Mouse (Mus musculus) C2C12 (cell line): ENCODE measurements around the gene Srms.

ENCODE experiments used
- CTCF ChIP-seq: IDR thresholded peaks from one replicate; pipeline ENCODE4 v1.5.1; 2011; ENCODE audit not compliant: control insufficient read depth, insufficient read depth, insufficient read length
- FOSL1 ChIP-seq: IDR thresholded peaks from one replicate; pipeline ENCODE4 v1.8.0; 2011; ENCODE audit warnings: mild to moderate bottlenecking, low read length; ENCODE audit not compliant: poor library complexity, insufficient read depth, severe bottlenecking
- USF1 ChIP-seq: IDR thresholded peaks from one replicate; pipeline ENCODE4 v1.6.1; 2011; ENCODE audit warnings: low read depth, mild to moderate bottlenecking, control low read depth, moderate library complexity

DNA sequence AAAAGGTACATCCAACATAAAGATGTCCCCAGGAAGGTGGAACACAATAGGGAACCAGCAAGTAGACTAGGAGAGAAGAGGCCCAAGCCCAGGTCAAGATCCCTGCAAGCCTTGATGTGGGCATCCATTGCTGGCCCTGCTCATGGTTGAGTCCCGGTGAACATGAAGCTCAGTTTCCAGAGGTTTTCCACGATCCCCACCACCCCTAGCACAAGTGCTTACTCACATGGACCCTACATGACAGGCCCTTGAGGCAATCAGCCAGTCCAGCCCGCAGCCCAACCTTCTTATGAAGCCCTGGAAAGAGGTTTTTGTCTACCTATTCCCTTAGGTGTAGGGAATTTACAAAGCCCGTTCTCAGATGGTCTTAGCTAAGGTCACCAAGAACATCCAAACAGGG is 55.8 kb downstream of the Srms start:
- TF ChIP-seq CTCF (no peak), USF1 (no peak), FOSL1 (no peak)
